Mouse (Mus musculus) megakaryocyte, embryonic 14.5 days (primary cell): Measurements from ENCODE around the gene Exosc8.

Source experiments
- FLI1 ChIP-seq: IDR thresholded peaks from 2 replicates; pipeline ENCODE4 v1.6.1; 2012; ENCODE audit warnings: low read length, inconsistent platforms, mixed read lengths
- GATA1 ChIP-seq: IDR thresholded peaks from 3 replicates; pipeline ENCODE4 v1.6.1; 2012; ENCODE audit warnings: mixed read lengths, low read length, inconsistent platforms, borderline replicate concordance

DNA sequence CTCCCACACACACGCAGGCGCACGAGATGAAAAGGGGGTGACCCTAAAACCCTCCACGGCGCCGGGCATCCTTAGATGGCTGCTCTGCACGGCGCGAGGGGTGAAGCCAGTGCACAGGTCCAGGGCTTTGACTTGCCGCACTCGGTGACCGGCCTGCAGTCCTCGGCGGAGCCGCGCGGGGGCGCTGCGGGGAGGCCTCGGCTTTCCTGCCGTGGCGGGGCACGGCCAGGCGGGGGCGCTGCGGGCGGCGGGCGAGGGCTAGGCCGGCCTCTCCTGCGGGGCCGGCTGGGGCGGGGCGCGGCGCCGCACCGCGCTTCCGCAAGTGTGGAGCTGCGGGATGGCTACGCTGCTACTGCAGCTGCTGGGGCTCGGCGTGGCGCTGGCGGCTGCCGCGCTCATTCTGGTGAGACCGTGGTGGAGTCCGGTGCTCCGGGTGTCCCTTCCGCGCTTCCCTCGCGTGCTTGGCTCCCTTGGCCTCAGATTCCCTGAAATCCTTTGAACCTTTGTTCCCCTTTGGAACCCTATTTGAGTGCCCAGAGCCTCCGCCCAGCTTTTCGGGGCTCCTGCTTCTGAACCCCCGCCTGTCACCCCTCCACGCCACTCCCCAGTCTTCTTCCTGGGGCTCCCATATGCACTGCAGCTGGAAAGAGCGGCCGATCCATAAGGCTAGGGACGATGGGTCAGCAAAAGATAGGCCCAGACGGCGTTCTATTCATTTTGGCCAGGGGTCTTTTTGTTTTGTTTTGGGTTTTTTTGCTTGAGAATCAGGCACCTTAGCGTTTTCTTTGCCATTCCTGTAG lies at the start of gene Exosc8, which contains the start of gene Alg5:
- TF ChIP-seq FLI1 = no peak
- TF ChIP-seq GATA1 = no peak
